Mouse (Mus musculus) cerebellum, adult 9-10 months (tissue): ENCODE measurements at regions not wholly inside any gene's neighbourhood (a gene's known extent, or its start where the extent isn't known, plus 50 kb on each side); places are given as distances from the start of the nearest gene placed in this dataset.
A peak's percentile ranks its signal among the peaks of the same experiment; 100 is the strongest.

Experiments used
- DNase-seq: peaks from one replicate; pipeline ENCODE4 v3.0.0; 2022

DNA sequence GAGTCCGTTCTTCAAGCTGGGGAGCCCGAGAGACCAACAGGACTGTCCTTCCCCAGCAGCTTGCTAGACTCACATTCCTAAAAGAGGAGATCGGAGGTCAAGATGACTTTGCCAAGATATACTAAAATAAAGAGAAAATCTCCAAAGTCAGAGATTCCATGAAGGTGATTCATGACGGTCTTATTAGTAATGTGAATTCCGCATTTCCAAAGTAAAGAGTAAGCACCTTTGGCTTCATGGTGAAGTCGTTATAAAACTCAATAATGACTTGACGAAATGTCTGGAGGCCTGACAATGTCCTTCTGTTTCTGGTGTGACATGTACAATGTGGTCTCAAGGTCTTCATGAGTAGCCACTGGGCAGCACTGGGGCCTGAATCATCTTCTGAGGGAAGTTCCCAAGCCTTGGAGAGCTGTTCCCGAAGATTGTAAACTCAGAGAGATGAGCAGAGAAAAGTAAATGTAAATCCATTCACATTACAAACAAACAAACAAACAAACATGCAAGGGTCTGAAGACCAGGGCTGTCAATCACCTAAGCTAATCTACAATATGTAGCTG lies 157.7 kb downstream of the Cog6 start:
- DNase-seq = no peak

DNA sequence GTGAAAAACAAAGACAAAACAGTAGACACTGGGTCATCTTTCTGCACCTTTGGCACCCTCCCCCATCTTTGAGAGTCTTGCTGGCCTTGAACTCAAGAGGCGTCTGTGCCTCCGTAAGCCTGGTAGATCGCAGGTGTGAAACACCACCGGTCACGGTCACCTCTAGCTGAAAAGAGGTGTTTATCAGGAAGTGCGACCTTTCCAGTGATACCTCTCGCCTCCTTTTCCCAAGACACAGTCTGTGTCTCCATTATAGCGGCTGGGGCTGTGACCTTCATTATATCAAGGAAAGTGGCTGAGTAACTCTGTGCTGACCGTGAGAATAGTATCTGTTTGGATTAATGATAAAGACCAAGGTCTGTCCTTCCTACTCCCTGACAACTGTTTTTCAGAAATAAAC lies 158.8 kb downstream of the Cog6 start:
- no peak for DNase-seq

DNA sequence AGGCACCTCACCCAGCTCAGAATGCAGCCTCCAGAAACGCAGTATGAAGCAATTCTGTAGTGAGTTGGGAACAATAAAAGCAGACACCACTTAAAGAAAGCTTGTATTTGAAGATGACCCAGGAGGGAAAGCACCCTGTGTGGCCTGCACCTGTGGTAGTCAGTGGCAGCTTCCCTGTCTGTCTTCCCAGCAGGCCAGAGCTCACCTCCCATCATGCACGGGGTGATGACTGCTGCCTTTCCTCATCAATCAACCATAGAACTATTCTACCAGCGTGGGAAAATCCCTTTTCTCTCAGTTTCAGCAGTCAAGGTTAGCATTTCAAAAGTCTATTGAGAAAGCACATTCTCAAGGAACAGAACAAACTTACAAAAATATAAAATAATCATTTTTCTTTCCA lies 160.0 kb downstream of the Cog6 start:
- no peak for DNase-seq

GRCm38 (mm10) chr3:52854560-52854959 lies 162.5 kb downstream of the Cog6 start:
- no peak for DNase-seq

- DNase-seq = no peak
These were observed 163.9 kb downstream of the Cog6 start for GRCm38 (mm10) chr3:52853126-52853525.

- DNase-seq = no peak
These were observed 171.9 kb downstream of the Cog6 start for GRCm38 (mm10) chr3:52845166-52845565.

- DNase-seq = peak; percentile 79
These were observed 173.0 kb downstream of the Cog6 start for GRCm38 (mm10) chr3:52843998-52844397.

DNA sequence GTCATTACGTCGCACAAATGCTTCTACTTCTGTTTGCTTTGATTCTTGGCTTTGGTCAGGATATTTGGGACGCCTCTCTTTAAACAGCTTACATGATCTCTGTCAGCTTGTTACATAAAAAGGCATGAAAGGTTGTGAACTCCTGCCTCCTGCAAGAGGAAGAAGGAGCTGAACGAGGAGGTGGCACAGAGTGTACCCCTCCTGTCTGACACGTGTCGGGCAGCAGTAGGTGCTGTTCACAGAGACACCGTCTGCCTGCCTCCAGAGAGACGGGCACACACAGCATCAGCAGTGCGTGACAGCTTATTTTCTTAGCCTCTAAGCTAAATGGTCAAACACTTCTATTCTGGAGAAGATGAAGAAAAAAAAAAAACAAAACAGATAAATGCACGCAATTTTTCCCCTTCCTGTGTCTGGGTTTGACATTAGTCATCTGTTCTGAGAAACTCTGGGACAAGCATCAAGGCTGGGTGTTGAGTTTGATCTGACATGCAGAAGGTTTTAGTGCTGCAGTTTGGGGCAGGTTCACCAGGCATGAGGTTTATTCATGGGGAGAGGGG lies 174.1 kb downstream of the Cog6 start:
- DNase-seq = no peak

- no peak for DNase-seq
These were observed 176.7 kb downstream of the Cog6 start for GRCm38 (mm10) chr3:52840160-52840953.

DNA sequence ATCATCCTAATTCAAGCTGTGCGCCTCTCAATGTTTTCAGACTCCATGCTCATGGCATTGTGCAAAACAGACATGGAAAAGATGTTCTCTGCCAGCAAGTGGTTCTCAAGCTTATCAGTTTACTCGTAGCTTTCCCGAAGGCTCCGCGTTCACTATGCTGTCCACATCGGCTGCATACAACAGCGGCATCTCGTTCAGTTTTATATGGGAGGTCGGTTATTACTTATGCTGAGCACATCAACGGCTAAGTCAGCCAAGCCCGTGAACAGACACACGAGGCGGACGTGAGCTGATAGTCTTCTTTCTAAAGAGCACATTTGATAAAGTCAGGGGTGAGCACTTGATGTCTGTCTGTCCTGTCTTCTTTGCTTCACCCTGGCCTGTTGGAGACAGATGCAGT lies 179.0 kb downstream of the Cog6 start:
- DNase-seq = no peak

DNA sequence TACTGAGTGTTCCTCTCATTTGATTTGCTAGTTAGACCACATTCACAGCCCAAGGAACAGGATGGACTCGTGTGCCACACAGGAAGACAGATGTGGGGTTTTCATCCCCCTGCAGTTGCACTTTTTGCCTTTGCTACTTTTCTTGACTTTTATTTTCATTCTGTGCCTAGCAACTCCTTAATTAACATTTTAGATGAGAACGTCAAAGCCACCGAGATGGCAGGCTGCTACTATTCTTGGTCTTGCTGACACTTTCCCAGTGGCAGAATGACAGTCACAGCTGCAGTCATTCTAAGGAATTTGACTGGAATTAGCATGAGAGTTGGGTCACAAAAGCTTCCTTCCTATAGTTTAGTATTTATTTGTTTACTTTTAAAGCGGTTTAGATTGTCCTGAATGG lies 179.5 kb downstream of the Cog6 start:
- DNase-seq = no peak

DNA sequence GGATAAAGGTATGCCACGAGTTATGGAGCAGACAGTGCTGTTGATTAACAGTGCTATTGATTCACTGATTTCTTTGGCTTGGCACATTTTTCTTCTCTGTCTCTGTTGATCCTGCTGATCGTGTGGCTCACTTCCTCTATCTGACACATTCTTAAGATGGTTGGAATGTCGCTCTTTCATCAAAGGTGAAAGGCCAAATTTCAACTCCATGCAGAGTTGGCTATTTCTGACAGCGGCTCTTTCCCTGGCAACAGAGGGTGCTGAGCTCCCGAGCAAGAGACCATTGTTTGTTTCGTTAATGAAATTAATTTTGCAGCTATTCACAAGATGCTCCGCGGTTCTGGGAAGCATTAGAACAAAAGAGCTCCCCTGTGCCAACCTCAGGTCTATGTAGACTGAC lies 180.3 kb downstream of the Cog6 start:
- no peak for DNase-seq

- DNase-seq = no peak
These were observed 184.6 kb downstream of the Cog6 start for GRCm38 (mm10) chr3:52832421-52832820.

GRCm38 (mm10) chr3:52831986-52832385 lies 185.1 kb downstream of the Cog6 start:
- DNase-seq = no peak

DNA sequence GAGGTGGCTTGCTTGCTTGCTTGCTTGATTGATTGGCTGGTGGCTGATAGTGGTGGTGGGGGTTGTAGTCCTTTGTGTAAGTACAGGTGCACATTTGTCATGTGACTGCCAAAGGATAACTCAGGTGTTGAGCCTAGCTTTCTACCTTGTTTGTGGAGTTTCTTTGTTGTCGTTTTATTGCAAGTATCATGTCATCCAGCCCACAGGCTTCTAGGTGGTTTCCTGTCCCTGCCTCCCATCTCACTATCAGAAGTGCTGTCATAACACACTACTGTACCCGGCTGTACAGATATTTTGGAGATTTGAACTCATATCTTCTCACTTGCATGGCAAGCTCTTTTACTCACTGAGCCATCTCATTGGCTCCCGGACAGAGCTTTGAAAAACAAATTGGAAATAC lies 186.9 kb downstream of the Cog6 start:
- no peak for DNase-seq

DNA sequence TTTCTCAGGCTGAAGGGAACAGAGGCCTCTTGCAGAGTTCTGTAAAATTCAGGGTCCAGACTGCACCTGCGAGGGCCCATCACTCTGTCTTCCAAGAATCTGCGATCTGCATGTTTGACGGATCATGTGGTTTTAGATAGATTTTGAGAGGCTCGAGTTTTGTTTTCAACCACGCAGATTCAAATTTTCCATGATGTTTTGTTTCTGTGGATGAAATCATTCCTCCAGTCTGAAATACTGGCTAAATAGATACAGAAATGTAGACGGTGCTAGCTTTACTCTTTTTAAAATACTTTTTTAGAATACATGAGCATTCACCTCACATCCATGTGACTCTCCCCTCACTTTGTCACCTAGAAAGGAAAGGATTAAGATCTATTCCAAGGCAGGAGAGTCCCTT lies 188.0 kb downstream of the Cog6 start:
- DNase-seq = no peak

- no peak for DNase-seq
These were observed 188.6 kb downstream of the Cog6 start for GRCm38 (mm10) chr3:52828473-52828872.

DNA sequence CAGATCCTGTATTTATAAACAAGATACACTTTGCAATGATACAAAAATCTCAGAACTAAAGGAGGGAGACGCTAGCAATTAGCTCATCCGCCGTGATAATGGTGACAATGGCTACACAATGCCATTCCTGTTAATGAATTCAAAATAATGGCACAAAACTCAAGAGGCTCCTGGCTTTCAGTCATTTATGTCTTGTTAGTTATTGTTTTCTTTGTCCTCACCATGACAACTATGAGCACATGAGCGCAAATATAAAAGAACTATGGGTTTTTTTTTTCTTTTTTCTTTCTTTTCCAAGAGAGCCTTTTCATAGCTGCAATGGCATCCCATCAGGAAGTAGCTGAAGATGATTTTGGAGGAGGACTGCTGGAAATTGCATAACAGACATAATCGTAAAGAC lies 194.2 kb downstream of the Cog6 start:
- DNase-seq = no peak

GRCm38 (mm10) chr3:52821450-52821849 lies 195.6 kb downstream of the Cog6 start:
- no peak for DNase-seq

DNA sequence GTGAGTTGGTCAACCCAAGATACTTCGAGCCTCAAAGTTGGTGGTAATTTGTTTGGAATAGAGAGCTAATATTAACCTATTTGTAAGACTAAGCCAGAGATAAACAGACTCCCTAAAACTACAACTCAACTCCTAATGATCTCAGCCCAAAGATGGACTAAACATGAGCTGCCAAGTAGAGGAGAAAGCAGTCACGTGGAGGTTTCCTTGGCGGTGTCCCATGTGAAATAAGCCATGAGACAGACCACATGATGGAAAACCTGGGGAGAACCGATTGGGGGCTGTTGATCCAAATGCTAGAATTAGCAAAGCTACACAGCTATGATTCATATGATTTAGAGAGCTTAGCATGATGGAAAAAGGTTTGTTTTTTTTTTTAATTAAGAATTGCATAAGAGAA lies 198.6 kb downstream of the Cog6 start:
- DNase-seq = no peak

GRCm38 (mm10) chr3:52817416-52817815 lies 199.6 kb downstream of the Cog6 start:
- DNase-seq = no peak

DNA sequence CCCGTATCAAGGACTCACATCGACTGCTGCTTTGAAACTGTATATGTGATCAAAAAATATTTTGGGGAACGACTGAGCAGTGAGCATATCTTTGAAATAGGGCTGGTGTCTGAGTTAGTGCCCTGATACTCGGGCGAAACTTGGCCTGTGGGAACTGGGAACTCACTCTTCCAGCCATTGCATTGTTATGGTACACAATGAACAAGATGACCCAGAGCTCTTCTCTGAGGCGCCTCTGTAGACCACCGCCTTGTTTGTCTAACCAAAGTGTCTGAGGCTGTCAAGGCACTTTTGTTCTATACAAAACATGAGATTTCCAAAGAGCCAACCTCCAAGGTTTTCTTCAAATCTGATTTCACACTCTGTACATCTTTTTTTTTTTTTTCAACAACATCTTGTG lies 201.5 kb downstream of the Cog6 start:
- no peak for DNase-seq

GRCm38 (mm10) chr3:52802324-52802723 lies 214.7 kb downstream of the Cog6 start:
- no peak for DNase-seq

DNA sequence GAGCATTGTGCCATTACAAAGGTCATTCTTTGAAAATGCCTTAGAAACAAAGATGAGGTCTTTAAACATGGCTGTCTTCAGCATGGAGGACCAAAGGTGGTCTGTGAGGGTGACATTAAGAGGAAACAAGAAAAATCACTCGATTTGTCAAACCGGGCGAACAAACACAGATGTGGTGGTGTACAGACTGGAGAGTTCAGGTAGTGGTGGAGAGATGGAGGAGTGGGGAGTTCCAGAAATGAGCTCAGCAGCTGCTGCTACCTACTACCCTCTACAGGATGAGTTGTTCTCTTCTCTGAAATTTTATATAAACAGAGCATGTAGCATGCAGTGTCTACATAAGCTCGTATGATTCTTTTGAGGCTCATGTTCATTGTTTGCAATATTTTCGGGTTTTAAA lies 215.6 kb downstream of the Cog6 start:
- DNase-seq = no peak

- no peak for DNase-seq
These were observed 216.4 kb downstream of the Cog6 start for GRCm38 (mm10) chr3:52800673-52801072.
